Mouse (Mus musculus) activated CD4-positive, CD25-positive, alpha-beta regulatory T cell, adult 4 months (primary cell): ENCODE data around the gene Atp6v1f. TPM values are rescaled to one million over a fixed set of nuclear protein-coding genes. Genes with fewer than 3 reads are reported as not detected.

Experiments
- polyA plus RNA-seq, 2 experiments: library from polyadenylated mRNA; unstranded; fragments of 100-300 nt; shearing (Covaris generic); gene quantifications; one replicate each; pipeline ENCODE4 v1.2.1; 2017

Atp6v1f gene
- polyA plus RNA-seq, 2 experiments from 2014 or later = 373 to 399 TPM

Other genes starting within 250 kb of the Atp6v1f start
- gene Hilpda, start 195.2 kb upstream of the Atp6v1f start, polyA plus RNA-seq = 10 to 100 TPM; 28.1 to 33.4 TPM
- 1 to 10 TPM in 1 of 2 experiments, not detected in 1; 1.1 TPM for gene Fam71f2, start 188.1 kb upstream of the Atp6v1f start, polyA plus RNA-seq
- not detected for gene Fam71f1, start 148.6 kb upstream of the Atp6v1f start, polyA plus RNA-seq
- gene Calu, start 119.6 kb upstream of the Atp6v1f start, polyA plus RNA-seq = 10 to 100 TPM; 55.9 to 61.0 TPM
- gene Opn1sw, start 79.2 kb upstream of the Atp6v1f start, polyA plus RNA-seq = under 1 TPM; 0.23 to 0.52 TPM
- under 1 TPM; 0.21 to 0.54 TPM for gene Ccdc136, start 71.4 kb upstream of the Atp6v1f start, polyA plus RNA-seq
- gene Flnc, start 34.5 kb upstream of the Atp6v1f start, polyA plus RNA-seq = not detected
- not detected for gene Atp6v1fnb, start 3.7 kb downstream of the Atp6v1f start, polyA plus RNA-seq
- gene Kcp, start 40.2 kb downstream of the Atp6v1f start, polyA plus RNA-seq = under 1 TPM in 1 of 2 experiments, not detected in 1; 0.12 TPM
- gene Irf5, start 58.9 kb downstream of the Atp6v1f start, polyA plus RNA-seq = 10 to 100 TPM; 18.5 to 22.0 TPM
- 10 to 100 TPM; 67.1 to 70.6 TPM for gene Tnpo3, start 142.2 kb downstream of the Atp6v1f start, polyA plus RNA-seq
- under 1 TPM in 1 of 2 experiments, not detected in 1; 0.21 TPM for gene Tspan33, start 226.5 kb downstream of the Atp6v1f start, polyA plus RNA-seq